Mouse (Mus musculus): ENCODE results near the gene Ube2d3. TPM values are rescaled to one million over a fixed set of nuclear protein-coding genes. Genes with fewer than 3 reads are reported as not detected.

The Ube2d3 gene
- total RNA-seq (2012; rRNA removed) (590 and 839 TPM in 2 replicates), total RNA-seq (2014; rRNA removed) (1,791 and 1,803 TPM in 2 replicates), polyA plus RNA-seq (2012; ENCODE audit: insufficient read length, low read depth) (1,178 and 1,222 TPM in 2 replicates)

DNA sequence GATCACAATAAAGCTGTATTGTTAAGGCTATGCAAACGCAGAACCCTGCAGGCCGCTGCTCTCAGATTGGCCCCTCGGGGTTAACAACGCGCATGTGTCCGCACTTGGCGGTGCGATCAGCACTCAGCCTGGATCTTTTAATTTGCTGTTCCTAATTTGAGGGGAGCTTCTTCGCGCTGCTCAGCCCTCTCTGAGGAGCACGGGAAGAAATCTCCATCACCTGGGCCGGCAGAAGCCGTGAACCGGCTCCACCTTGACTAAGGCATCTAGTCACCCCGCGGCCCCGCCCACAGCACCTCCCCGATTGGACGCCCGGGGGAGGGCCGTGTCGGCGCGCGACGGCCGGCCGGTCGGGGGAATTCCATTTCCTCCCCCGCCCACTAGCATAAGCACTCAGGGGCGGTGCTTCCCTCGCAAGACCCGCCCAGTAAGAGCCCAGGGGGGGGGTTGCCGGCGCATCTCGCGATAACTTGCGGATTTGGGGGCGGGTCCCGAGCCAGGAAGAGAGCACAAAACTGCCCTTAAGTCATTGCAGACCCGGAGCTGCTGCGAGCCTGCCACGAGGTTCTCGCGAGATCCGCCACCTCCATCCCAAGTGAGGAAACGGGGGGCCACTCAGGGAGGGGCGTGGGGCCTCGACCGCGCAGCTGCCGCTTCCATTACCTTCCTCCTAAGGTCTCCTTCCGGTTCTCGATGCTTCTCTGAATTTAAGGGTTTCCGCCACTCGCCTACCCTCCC, at the start of gene Ube2d3:
TSS of gene Ube2d3 (plus strand) at position 392 of the 738 bp plus-strand sequence.
- in situ Hi-C loops (cut with MboI; ENCODE audit: low pct_ligation_motif_present, low pct_unique_long_range_greater_than_20kb, low sequenced_read_pairs) (no loop called here), dilution Hi-C loops (cut with MboI; ENCODE audit: extremely low pct_ligation_motif_present, extremely low pct_unique_long_range_greater_than_20kb, low sequenced_read_pairs) (no loop called here)
- Histone ChIP-seq H3K36me3 (replicated peaks in 1 of 2; ENCODE audit: control insufficient read depth in 1 of 2, insufficient read depth in 1 of 2, low read length in 1 of 2) (peaks cover 5 to 36% of the 10 kb centered on the region in 2 experiments), H3K79me2 (replicated peaks; ENCODE audit: control insufficient read depth, extremely low read depth, insufficient read depth, poor library complexity, severe bottlenecking) (peaks cover 25% of the 10 kb centered on the region), H3K4me3 (replicated peaks in 1 of 3; ENCODE audit: low read depth in 2 of 3, low read length in 2 of 3, poor library complexity in 1 of 3) (peak within 1 kb of the TSS; percentile 81 to 94 (median 83)), H3K4me2 (ENCODE audit: insufficient read depth, low read depth, poor library complexity, severe bottlenecking) (peak within 1 kb of the TSS; percentile 81), H3K27ac (ENCODE audit: insufficient read depth, low read depth) (peak within 1 kb of the TSS; percentile 96), H3K4me1 (ENCODE audit: control insufficient read depth in 1 of 2, insufficient read depth in 2 of 2) (peaks cover 0 to 30% of the 10 kb centered on the region in 2 experiments; a peak in 2 of 4 replicates), H3K9me3 (replicated peaks; ENCODE audit: low read length) (no peaks in the 10 kb centered on the region), H3K9ac (ENCODE audit: insufficient read depth, low read depth) (peak within 1 kb of the TSS; percentile 98), H3K27me3 (replicated peaks) (no peaks in the 10 kb centered on the region)
- TF ChIP-seq ELF1 (IDR thresholded peaks at IDR 0.05; ENCODE audit: low read depth, low read length) = peak; percentile 97
- peak; percentile 45 for TF ChIP-seq ETS1 (conservative IDR thresholded peaks at IDR 0.05; ENCODE audit: low read depth, low read length)
- peak; percentile 99 for TF ChIP-seq MAZ (IDR thresholded peaks at IDR 0.05; ENCODE audit: low read depth, low read length)
- TF ChIP-seq KAT2A (IDR thresholded peaks at IDR 0.05; ENCODE audit: insufficient replicate concordance, low read length) = no peak
- peak; percentile 97 for TF ChIP-seq ZMIZ1 (IDR thresholded peaks at IDR 0.05; ENCODE audit: low read depth, low read length)
- no peak for TF ChIP-seq CHD1 (IDR thresholded peaks at IDR 0.05; ENCODE audit: low read depth, low read length)
- TF ChIP-seq MEF2A (IDR thresholded peaks at IDR 0.05; ENCODE audit: borderline replicate concordance, low read depth, low read length) = peak; percentile 74
- TF ChIP-seq CTCF (conservative IDR thresholded peaks at IDR 0.05 in 1 of 2, IDR thresholded peaks at IDR 0.05 in 1 of 2; ENCODE audit: low read depth in 2 of 2, low read length in 2 of 2) = no peak
- TF ChIP-seq PAX5 (IDR thresholded peaks at IDR 0.05; ENCODE audit: low read length) = no peak
- TF ChIP-seq USF2 (conservative IDR thresholded peaks at IDR 0.05; ENCODE audit: low read depth, low read length) = no peak
- peak; percentile 70; the same call in 1 of the 2 replicates for TF ChIP-seq TBP (conservative IDR thresholded peaks at IDR 0.05; ENCODE audit: low read depth, low read length)
- no peak for TF ChIP-seq E2F4 (IDR thresholded peaks at IDR 0.05; ENCODE audit: insufficient replicate concordance, low read depth, low read length)
- TF ChIP-seq RCOR1 (conservative IDR thresholded peaks at IDR 0.05; ENCODE audit: low read depth, low read length) = no peak
- no peak for TF ChIP-seq ZNF384 (IDR thresholded peaks at IDR 0.05; ENCODE audit: low read depth, low read length)
- peak; percentile 100 for TF ChIP-seq CHD2 (IDR thresholded peaks at IDR 0.05; ENCODE audit: low read length)
- TF ChIP-seq POLR2AphosphoS2 (IDR thresholded peaks at IDR 0.05; ENCODE audit: low read depth, low read length) = peak; percentile 88
- TF ChIP-seq JUND (conservative IDR thresholded peaks at IDR 0.05; ENCODE audit: low read depth, low read length) = no peak
- TF ChIP-seq USF1 (IDR thresholded peaks at IDR 0.05; ENCODE audit: low read depth, low read length) = no peak
- no peak for TF ChIP-seq SMC3 (IDR thresholded peaks at IDR 0.05; ENCODE audit: low read depth, low read length)
- no peak for TF ChIP-seq MAFK (IDR thresholded peaks at IDR 0.05; ENCODE audit: insufficient replicate concordance, low read length)
- TF ChIP-seq MYC (IDR thresholded peaks at IDR 0.05; ENCODE audit: low read depth, low read length) = peak; percentile 70; the same call in 1 of the 2 replicates
- peak; percentile 99 for TF ChIP-seq POLR2A (IDR thresholded peaks at IDR 0.05; ENCODE audit: low read depth, low read length)
- peak; percentile 82 for TF ChIP-seq NRF1 (IDR thresholded peaks at IDR 0.05; ENCODE audit: low read depth, low read length)
- peak; percentile 98 for TF ChIP-seq NELFE (IDR thresholded peaks at IDR 0.05; ENCODE audit: low read depth, low read length)
- TF ChIP-seq HCFC1 (IDR thresholded peaks at IDR 0.05; ENCODE audit: low read depth, low read length) = peak; percentile 77
- no peak; the same call in 1 of the 2 replicates for TF ChIP-seq BHLHE40 (IDR thresholded peaks at IDR 0.05; ENCODE audit: low read depth, low read length)
- TF ChIP-seq UBTF (IDR thresholded peaks at IDR 0.05; ENCODE audit: low read depth, low read length) = no peak; the same call in 1 of the 2 replicates
- peak; percentile 93 for TF ChIP-seq MXI1 (IDR thresholded peaks at IDR 0.05; ENCODE audit: low read depth, low read length)
- no peak for TF ChIP-seq ZKSCAN1 (IDR thresholded peaks at IDR 0.05; ENCODE audit: borderline replicate concordance, low read depth, low read length)
- no peak; the same call in 1 of the 2 replicates for TF ChIP-seq SIN3A (IDR thresholded peaks at IDR 0.05; ENCODE audit: low read length)
- TF ChIP-seq GABPA (IDR thresholded peaks at IDR 0.05; ENCODE audit: insufficient replicate concordance, low read depth, low read length) = no peak; the same call in 1 of the 2 replicates
- TF ChIP-seq JUN (IDR thresholded peaks at IDR 0.05; ENCODE audit: insufficient read depth, low read depth, low read length) = no peak
- TF ChIP-seq MAX (IDR thresholded peaks at IDR 0.05; ENCODE audit: low read length) = peak; percentile 51
- TF ChIP-seq TCF12 (IDR thresholded peaks at IDR 0.05; ENCODE audit: low read depth, low read length) = no peak; the same call in none of the 2 replicates
- no peak for TF ChIP-seq ZC3H11A (IDR thresholded peaks at IDR 0.05; ENCODE audit: low read depth, low read length)
- no peak for TF ChIP-seq RAD21 (IDR thresholded peaks at IDR 0.05; ENCODE audit: low read depth, low read length)
- no peak for TF ChIP-seq EP300 (IDR thresholded peaks at IDR 0.05; ENCODE audit: low read length)
- peak; percentile 27; the same call in 1 of the 2 replicates for TF ChIP-seq IRF4 (IDR thresholded peaks at IDR 0.05; ENCODE audit: low read depth, low read length)
- DNase-seq (ENCODE audit: extremely low read depth) = peak; percentile 100
